Mouse (Mus musculus) intestine, embryonic 15.5 days (tissue): Measurements from ENCODE around the gene Sync. TPM values are rescaled to one million over a fixed set of nuclear protein-coding genes. Genes with fewer than 3 reads are reported as not detected.

Experiments
- ATAC-seq: fragments of 200-750 bp; cut with Nextera tagmentation; 2 replicates; pipeline ENCODE4 v1.8.0; 2017; ENCODE audit warnings: moderate TSS enrichment, moderate library complexity
- H3K27ac ChIP-seq: fragments of 300-500 bp; sonication (generic); 2 replicates; pipeline ENCODE4 v1.5.1; 2015; ENCODE audit warnings: mild to moderate bottlenecking, inconsistent platforms
- H3K27me3 ChIP-seq: fragments of 300-500 bp; sonication (generic); replicated peaks from 2 replicates; pipeline ENCODE4 v1.6.1; 2015; ENCODE audit warnings: inconsistent platforms
- H3K36me3 ChIP-seq: fragments of 300-500 bp; sonication (generic); 2 replicates; pipeline ENCODE4 v1.6.1; 2015; ENCODE audit warnings: inconsistent platforms
- H3K4me1 ChIP-seq: fragments of 300-500 bp; sonication (generic); replicated peaks from 2 replicates; pipeline ENCODE4 v1.6.1; 2015; ENCODE audit warnings: inconsistent platforms
- H3K4me2 ChIP-seq: fragments of 300-500 bp; sonication (generic); replicated peaks from 2 replicates; pipeline ENCODE4 v1.6.1; 2015; ENCODE audit warnings: mild to moderate bottlenecking, inconsistent platforms
- H3K4me3 ChIP-seq: fragments of 300-500 bp; sonication (generic); replicated peaks from 2 replicates; pipeline ENCODE4 v1.5.1; 2015; ENCODE audit warnings: inconsistent platforms
- H3K9ac ChIP-seq: fragments of 300-500 bp; sonication (generic); 2 replicates; pipeline ENCODE4 v1.6.1; 2015; ENCODE audit warnings: inconsistent platforms
- H3K9me3 ChIP-seq: fragments of 300-500 bp; sonication (generic); 2 replicates; pipeline ENCODE4 v1.6.1; 2016; ENCODE audit warnings: inconsistent platforms
- WGBS: fragments of 180-500 bp; shearing (Covaris S2); methylation state at CpG from one replicate; pipeline ENCODE4 v1.1.7; 2015; 5-methylcytosine and 5-hydroxymethylcytosine counted together
- polyA plus RNA-seq: library from polyadenylated mRNA; unstranded; fragments of >200 nt; fragmentation: Nextera tagmentation; extraction: Ambion mirVana; gene quantifications from 2 replicates; pipeline ENCODE4 v1.2.1, GENCODE M21; 2015

The Sync gene
- polyA plus RNA-seq, 1 experiment from 2014 or later, result 1.2 TPM

DNA sequence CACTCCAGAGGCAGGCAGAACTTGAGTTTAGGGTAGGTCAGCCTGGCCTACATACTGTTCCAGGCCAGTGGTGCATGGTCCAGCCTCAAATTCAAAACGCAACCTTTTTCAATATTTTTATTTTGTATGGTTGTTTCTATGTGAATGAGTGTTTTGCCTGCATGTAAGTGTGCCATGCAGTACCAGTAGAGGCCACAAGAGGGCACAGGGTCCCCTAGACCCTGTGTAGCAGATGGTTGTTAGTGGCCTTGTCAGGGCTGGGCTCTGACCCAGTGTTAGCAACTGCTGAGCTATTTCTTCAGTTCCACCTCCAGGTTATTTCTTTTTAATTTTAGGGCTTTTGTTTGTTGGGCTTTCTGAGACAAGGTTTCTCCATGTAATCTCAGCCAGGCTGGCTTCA, 63.2 kb downstream of the Sync start:
- Histone ChIP-seq H3K9ac (no peak overlapping the region), H3K9me3 (no peaks in the 10 kb centered on the region), H3K27me3 (no peaks in the 10 kb centered on the region), H3K36me3 (no peaks in the 10 kb centered on the region; the same call in 1 of the 2 replicates), H3K4me2 (no peak overlapping the region), H3K4me1 (no peaks in the 10 kb centered on the region), H3K27ac (no peak overlapping the region), H3K4me3 (no peak overlapping the region)
- 8% methylated on average over 1 of the region's 1 CpGs for WGBS
- ATAC-seq, result peak; percentile 82

DNA sequence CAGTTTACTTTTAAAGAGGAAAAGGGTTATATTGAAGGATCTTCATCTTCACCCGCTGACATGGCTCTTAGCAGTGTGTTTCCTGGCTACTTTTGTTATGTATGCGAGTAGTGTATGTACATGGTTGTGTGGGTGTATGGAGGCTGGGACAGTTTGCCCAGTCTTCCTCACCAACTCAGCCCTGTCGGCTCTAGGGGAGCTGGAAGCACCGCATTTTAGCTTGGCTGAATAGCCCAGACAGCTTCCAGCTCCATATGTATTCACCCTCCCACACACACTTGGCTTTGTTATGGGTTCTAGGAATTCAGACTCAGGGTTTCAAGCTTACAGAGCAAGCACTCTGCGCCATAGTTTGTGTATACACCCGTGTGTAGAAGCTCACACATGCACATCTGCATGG, 63.7 kb downstream of the Sync start:
- no peaks in the 10 kb centered on the region; the same call in 1 of the 2 replicates for H3K36me3 ChIP-seq
- no peaks in the 10 kb centered on the region for H3K4me1 ChIP-seq
- no peak overlapping the region for H3K4me2 ChIP-seq
- no peaks in the 10 kb centered on the region for H3K27me3 ChIP-seq
- no peak overlapping the region for H3K27ac ChIP-seq
- WGBS, result 75% methylated on average over 6 of the region's 6 CpGs
- H3K9me3 ChIP-seq, result no peaks in the 10 kb centered on the region
- no peak overlapping the region for H3K9ac ChIP-seq
- no peak overlapping the region for H3K4me3 ChIP-seq
- ATAC-seq, result no peak

DNA sequence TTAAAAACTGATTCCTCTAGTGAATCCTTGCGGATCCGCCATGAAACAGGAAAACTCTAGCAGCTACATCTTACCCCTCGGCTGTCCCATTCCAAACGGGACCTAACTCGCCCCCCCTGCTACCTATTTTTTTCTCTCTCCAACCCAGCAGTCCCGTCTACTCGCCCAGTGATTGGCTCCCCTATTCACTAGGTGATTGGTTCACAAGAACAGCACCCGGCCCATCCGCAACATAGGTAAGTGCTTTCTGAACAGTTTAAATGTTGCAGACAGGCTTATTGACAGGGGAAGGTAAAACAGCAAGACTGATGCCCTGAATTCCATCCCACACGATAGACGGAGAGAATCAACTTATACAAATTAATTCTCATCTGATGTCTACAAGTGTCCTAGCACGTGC, 65.8 kb downstream of the Sync start:
- H3K4me2 ChIP-seq, result no peak overlapping the region
- H3K27ac ChIP-seq, result no peak overlapping the region
- WGBS, result 88% methylated on average over 12 of the region's 12 CpGs
- H3K4me3 ChIP-seq, result no peak overlapping the region
- no peaks in the 10 kb centered on the region for H3K4me1 ChIP-seq
- no peak for ATAC-seq
- no peaks in the 10 kb centered on the region for H3K27me3 ChIP-seq
- no peaks in the 10 kb centered on the region for H3K9me3 ChIP-seq
- no peak overlapping the region for H3K9ac ChIP-seq
- H3K36me3 ChIP-seq, result 0 out of 2 replicates have a peak, but pooled peaks cover 1% of the 10 kb centered on the region

DNA sequence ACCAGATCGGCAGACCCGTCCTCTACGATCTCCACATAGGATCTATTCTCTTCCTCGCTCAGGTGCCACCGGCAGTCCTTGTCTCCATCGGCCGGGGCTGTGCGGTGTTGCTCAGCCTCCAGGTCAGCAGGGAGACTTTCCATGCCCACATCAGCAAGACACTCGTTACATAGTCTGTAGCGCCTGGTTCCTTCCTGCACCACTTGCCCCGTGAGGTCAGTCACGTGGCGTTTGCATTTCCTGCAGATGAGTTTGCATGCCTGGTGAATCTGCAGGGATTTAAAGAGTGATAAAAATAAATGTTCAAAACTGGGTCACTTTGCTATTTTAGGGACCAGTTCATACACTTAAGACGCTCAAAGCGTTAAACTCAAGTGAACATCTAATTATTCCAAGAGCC, 66.8 kb downstream of the Sync start:
- H3K36me3 ChIP-seq, result 0 out of 2 replicates have a peak, but pooled peaks cover 4% of the 10 kb centered on the region
- WGBS, result 77% methylated on average over 15 of the region's 15 CpGs
- H3K27ac ChIP-seq, result no peak overlapping the region
- H3K9me3 ChIP-seq, result no peaks in the 10 kb centered on the region
- no peak overlapping the region for H3K4me3 ChIP-seq
- H3K4me2 ChIP-seq, result no peak overlapping the region
- no peaks in the 10 kb centered on the region for H3K4me1 ChIP-seq
- H3K9ac ChIP-seq, result no peak overlapping the region
- no peaks in the 10 kb centered on the region for H3K27me3 ChIP-seq
- no peak for ATAC-seq

DNA sequence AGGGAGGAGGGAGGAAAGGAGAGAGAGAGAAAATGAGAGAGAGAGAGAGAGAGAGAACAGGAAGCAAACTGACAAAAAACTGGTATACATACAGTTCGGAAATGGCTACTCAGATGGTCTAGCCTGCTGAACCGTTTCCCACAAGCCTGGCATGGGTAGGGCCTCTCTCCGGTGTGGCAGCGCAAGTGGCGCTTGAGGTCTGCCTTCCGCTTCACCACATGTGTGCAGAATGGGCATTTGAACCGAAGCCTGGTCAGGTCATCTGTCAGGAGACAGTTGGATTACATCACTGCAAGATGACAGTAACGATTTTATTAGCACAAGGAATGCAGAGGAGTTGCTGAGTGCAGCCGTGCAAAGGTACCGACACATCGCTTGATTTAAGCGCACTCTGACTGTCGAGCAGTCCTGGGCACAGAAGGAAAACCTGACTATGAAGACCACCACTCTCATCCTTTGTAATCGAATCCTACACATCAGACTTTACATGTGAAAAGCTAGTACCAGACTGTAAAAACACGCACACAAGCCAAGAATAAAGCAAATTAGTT, 70.3 kb downstream of the Sync start:
- no peak overlapping the region for H3K4me3 ChIP-seq
- no peak overlapping the region for H3K4me2 ChIP-seq
- no peak overlapping the region for H3K27ac ChIP-seq
- 69% methylated on average over 15 of the region's 15 CpGs for WGBS
- ATAC-seq, result no peak
- no peaks in the 10 kb centered on the region for H3K4me1 ChIP-seq
- no peaks in the 10 kb centered on the region for H3K9me3 ChIP-seq
- no peaks in the 10 kb centered on the region for H3K27me3 ChIP-seq
- H3K9ac ChIP-seq, result no peak overlapping the region
- 0 out of 2 replicates have a peak, but pooled peaks cover 4% of the 10 kb centered on the region for H3K36me3 ChIP-seq

Other genes starting within 250 kb of the Sync start
- gene Rnf19b, start 229.3 kb upstream of the Sync start, polyA plus RNA-seq, result 6.7 and 7.0 TPM in 2 replicates
- gene Tmem54, start 182.1 kb upstream of the Sync start, polyA plus RNA-seq, result 90.0 and 106 TPM in 2 replicates
- gene Hpca, start 165.6 kb upstream of the Sync start, polyA plus RNA-seq, result 4.1 and 5.2 TPM in 2 replicates
- gene Fndc5, start 150.6 kb upstream of the Sync start, polyA plus RNA-seq, result 2.7 and 2.9 TPM in 2 replicates
- 12.5 and 14.5 TPM in 2 replicates for gene S100pbp, start 97.9 kb upstream of the Sync start, polyA plus RNA-seq
- 94.2 and 97.2 TPM in 2 replicates for gene Yars, start 97.9 kb upstream of the Sync start, polyA plus RNA-seq
- gene C77080, start 26.2 kb upstream of the Sync start, polyA plus RNA-seq, result 9.7 and 10.3 TPM in 2 replicates
- 310 and 386 TPM in 2 replicates for gene Rbbp4, start 47.8 kb downstream of the Sync start, polyA plus RNA-seq
- 58.0 and 62.6 TPM in 2 replicates for gene Zbtb8os, start 48.1 kb downstream of the Sync start, polyA plus RNA-seq
- gene Zbtb8a, start 90.5 kb downstream of the Sync start, polyA plus RNA-seq, result 15.1 and 15.4 TPM in 2 replicates
- 1.1 and 1.2 TPM in 2 replicates for gene Zbtb8b, start 153.2 kb downstream of the Sync start, polyA plus RNA-seq
- gene Bsdc1, start 174.0 kb downstream of the Sync start, polyA plus RNA-seq, result 22.1 and 24.9 TPM in 2 replicates
- gene Tssk3, start 203.4 kb downstream of the Sync start, polyA plus RNA-seq, result not detected in 2 replicates
- gene Fam229a, start 203.6 kb downstream of the Sync start, polyA plus RNA-seq, result not detected in 2 replicates
- gene Marcksl1, start 226.0 kb downstream of the Sync start, polyA plus RNA-seq, result 432 and 487 TPM in 2 replicates